Mouse (Mus musculus) liver, embryonic 14.5 days (tissue): ENCODE measurements at regions not wholly inside any gene's neighbourhood (a gene's known extent, or its start where the extent isn't known, plus 50 kb on each side); places are given as distances from the start of the nearest gene placed in this dataset.

Experiments
- ATAC-seq: fragments of 200-750 bp; cut with Nextera tagmentation; 2 replicates; pipeline ENCODE4 v1.8.0; 2017; ENCODE audit warnings: moderate number of reproducible peaks, mild to moderate bottlenecking, moderate library complexity; ENCODE audit not compliant: insufficient read depth
- DNase-seq, 3 experiments: peaks; one replicate each; pipeline ENCODE4 v3.0.0-alpha.2; 2012 to 2013; ENCODE audit warnings: low read depth in 3 of 3, low spot score in 3 of 3
- H3K27ac ChIP-seq: fragments of 300-500 bp; sonication (generic); 2 replicates; pipeline ENCODE4 v1.5.1; 2014; ENCODE audit warnings: moderate library complexity, mild to moderate bottlenecking, control low read depth, inconsistent platforms
- H3K27me3 ChIP-seq: fragments of 300-500 bp; sonication (generic); 2 replicates; pipeline ENCODE4 v1.6.1; 2014; ENCODE audit warnings: mild to moderate bottlenecking, low read length, moderate library complexity; ENCODE audit not compliant: control insufficient read depth, insufficient read depth
- H3K36me3 ChIP-seq: fragments of 300-500 bp; sonication (generic); replicated peaks from 2 replicates; pipeline ENCODE4 v1.6.1; 2014; ENCODE audit warnings: low read depth; ENCODE audit not compliant: control insufficient read depth, insufficient read depth
- H3K4me1 ChIP-seq, 2 experiments: fragments of 200-500 bp in 1 of 2; fragments of 300-500 bp in 1 of 2; sonication (generic) in 1 of 2; replicated peaks; 2 replicates each; pipeline ENCODE4 v1.6.1; 2012 to 2014; ENCODE audit warnings: antibody characterized with exemption in 1 of 2, inconsistent platforms in 1 of 2, low read length in 1 of 2; ENCODE audit not compliant: control insufficient read depth in 2 of 2, insufficient read depth in 2 of 2
- H3K4me2 ChIP-seq: fragments of 300-500 bp; sonication (generic); 2 replicates; pipeline ENCODE4 v1.6.1; 2014; ENCODE audit warnings: low read depth, mild to moderate bottlenecking, control low read depth, moderate library complexity
- H3K4me3 ChIP-seq, 2 experiments: fragments of 200-500 bp in 1 of 2; fragments of 300-500 bp in 1 of 2; sonication (generic) in 1 of 2; 2 replicates each; pipeline ENCODE4 v1.5.1; 2012 to 2014; ENCODE audit warnings: low read depth in 2 of 2, low read length in 2 of 2, mild to moderate bottlenecking in 2 of 2, control low read depth in 1 of 2, inconsistent platforms in 1 of 2, moderate library complexity in 1 of 2; ENCODE audit not compliant: insufficient read depth in 1 of 2
- H3K9ac ChIP-seq: fragments of 300-500 bp; sonication (generic); replicated peaks from 2 replicates; pipeline ENCODE4 v1.6.1; 2014; ENCODE audit warnings: mild to moderate bottlenecking, control low read depth, moderate library complexity
- H3K9me3 ChIP-seq: fragments of 300-500 bp; sonication (generic); 2 replicates; pipeline ENCODE4 v1.6.1; 2016; ENCODE audit warnings: low read length, mixed read lengths; ENCODE audit not compliant: control insufficient read depth
- CTCF ChIP-seq: IDR thresholded peaks from 2 replicates; pipeline ENCODE4 v1.5.1; 2016; ENCODE audit warnings: antibody characterized with exemption, low read depth, control low read depth
- EP300 ChIP-seq: IDR thresholded peaks from 2 replicates; pipeline ENCODE4 v1.6.1; 2016; ENCODE audit warnings: antibody characterized with exemption, low read depth
- WGBS: fragments of 180-500 bp; shearing (Covaris S2); extraction: QIAGEN DNeasy Blood & Tissue Kit; methylation state at CpG from one replicate; pipeline ENCODE4 v1.1.7; 2014; ENCODE audit not compliant: insufficient replicate concordance; 5-methylcytosine and 5-hydroxymethylcytosine counted together

- Histone ChIP-seq H3K4me3 (no peak overlapping the region), H3K36me3 (no peaks in the 10 kb centered on the region), H3K9me3 (no peaks in the 10 kb centered on the region), H3K4me1 (no peaks in the 10 kb centered on the region), H3K9ac (no peak overlapping the region), H3K27me3 (no peaks in the 10 kb centered on the region), H3K27ac (no peak overlapping the region), H3K4me2 (no peak overlapping the region)
- WGBS = 50% methylated on average over 5 of the region's 5 CpGs
- DNase-seq (no peak), ATAC-seq (no peak)
- TF ChIP-seq EP300 = no peak
- TF ChIP-seq CTCF = no peak
Observed at GRCm38 (mm10) chr13:69974835-69975234, 172.6 kb downstream of the Med10 start.

GRCm38 (mm10) chr13:69984159-69984558 is 182.0 kb downstream of the Med10 start:
- DNase-seq = no peak
- TF ChIP-seq EP300 = no peak
- Histone ChIP-seq H3K36me3 (no peaks in the 10 kb centered on the region), H3K9ac (no peak overlapping the region), H3K27me3 (no peaks in the 10 kb centered on the region), H3K4me1 (no peaks in the 10 kb centered on the region), H3K27ac (no peak overlapping the region), H3K9me3 (no peaks in the 10 kb centered on the region), H3K4me2 (no peak overlapping the region), H3K4me3 (no peak overlapping the region)
- 35% methylated on average over 1 of the region's 1 CpGs for WGBS
- no peak for ATAC-seq

GRCm38 (mm10) chr13:69987181-69987580 is 185.0 kb downstream of the Med10 start:
- Histone ChIP-seq H3K4me3 (no peak overlapping the region), H3K27ac (no peak overlapping the region), H3K9me3 (no peaks in the 10 kb centered on the region), H3K4me1 (no peaks in the 10 kb centered on the region), H3K4me2 (no peak overlapping the region), H3K27me3 (no peaks in the 10 kb centered on the region), H3K9ac (no peak overlapping the region), H3K36me3 (no peaks in the 10 kb centered on the region)
- TF ChIP-seq EP300 = no peak
- TF ChIP-seq CTCF = no peak
- DNase-seq = no peak
- 30% methylated on average over 10 of the region's 10 CpGs for WGBS
- no peak for ATAC-seq

GRCm38 (mm10) chr13:69988319-69988718 is 186.1 kb downstream of the Med10 start:
- WGBS = 40% methylated on average over 4 of the region's 4 CpGs
- Histone ChIP-seq H3K4me2 (no peak overlapping the region), H3K27ac (no peak overlapping the region), H3K9me3 (no peaks in the 10 kb centered on the region), H3K27me3 (no peaks in the 10 kb centered on the region), H3K9ac (no peak overlapping the region), H3K36me3 (no peaks in the 10 kb centered on the region), H3K4me3 (no peak overlapping the region), H3K4me1 (no peaks in the 10 kb centered on the region)
- TF ChIP-seq CTCF (no peak), EP300 (no peak)
- DNase-seq = no peak
- no peak for ATAC-seq

GRCm38 (mm10) chr13:69991253-69991891 is 189.2 kb downstream of the Med10 start:
- Histone ChIP-seq H3K36me3 (no peaks in the 10 kb centered on the region), H3K9me3 (no peaks in the 10 kb centered on the region), H3K4me1 (no peaks in the 10 kb centered on the region), H3K27me3 (no peaks in the 10 kb centered on the region), H3K27ac (no peak overlapping the region), H3K4me3 (no peak overlapping the region), H3K9ac (no peak overlapping the region), H3K4me2 (no peak overlapping the region)
- no peak for TF ChIP-seq EP300
- TF ChIP-seq CTCF = peak; percentile 83
- ATAC-seq (no peak), DNase-seq (peak in 2 of 3 experiments; percentile 0 to 9)
- 23% methylated on average over 11 of the region's 11 CpGs for WGBS
